Mouse (Mus musculus) spleen, postnatal 36 days (tissue): ENCODE measurements around the gene Cnn1.

Experiments
- DNase-seq, 2 experiments: peaks; one replicate each; pipeline ENCODE4 v3.0.0; 2022; ENCODE audit warnings: low spot score in 2 of 2, mixed read lengths in 1 of 2

Cnn1 gene

GRCm38 (mm10) chr9:22157516-22158265 lies 58.7 kb downstream of the Cnn1 start:
- no peak for DNase-seq
